Mouse (Mus musculus): Measurements from ENCODE around the gene Olfr965. TPM values are rescaled to one million over a fixed set of nuclear protein-coding genes. Genes with fewer than 3 reads are reported as not detected.
"Not testable (repeated sequence)": the region's sequence is repeated elsewhere in the genome, so short reads cannot be mapped to it uniquely, and the experiment has no call there.

Olfr965 gene
- polyA plus RNA-seq (2016; fragmentation: Nextera tagmentation; extraction: Ambion mirVana) = not detected in 2 replicates

DNA sequence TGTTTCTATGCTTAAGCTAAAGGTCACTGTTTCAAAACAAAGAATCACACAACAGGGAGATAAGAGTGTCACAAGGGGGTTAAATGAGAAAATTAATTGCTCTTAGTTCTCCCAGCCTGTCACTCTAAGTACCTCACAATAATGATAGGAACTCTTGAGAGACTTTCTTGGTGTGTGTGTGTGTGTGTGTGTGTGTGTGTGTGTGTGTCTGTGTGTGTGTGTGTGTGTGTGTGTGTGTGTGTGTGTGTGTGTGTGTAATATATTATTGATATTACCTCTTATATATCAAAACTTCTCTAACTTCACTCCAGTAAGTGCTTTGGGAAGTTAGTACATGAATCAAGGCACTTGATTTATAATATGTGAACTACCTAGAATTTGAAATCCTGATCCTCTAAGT is at the start of gene Olfr965:
Olfr965 (plus strand) TSS at position 301 of the 400 bp plus-strand sequence.
- Histone ChIP-seq H3K9me3 (no peaks in the 10 kb centered on the region), H3K36me3 (no peaks in the 10 kb centered on the region), H3K27me3 (ENCODE audit: insufficient read depth, poor library complexity, severe bottlenecking) (no peaks in the 10 kb centered on the region), H3K4me3 (no peak within 1 kb of the TSS), H3K27ac (no peak within 1 kb of the TSS), H3K4me1 (replicated peaks) (no peaks in the 10 kb centered on the region)
- no peak for DNase-seq (ENCODE audit: low spot score)

DNA sequence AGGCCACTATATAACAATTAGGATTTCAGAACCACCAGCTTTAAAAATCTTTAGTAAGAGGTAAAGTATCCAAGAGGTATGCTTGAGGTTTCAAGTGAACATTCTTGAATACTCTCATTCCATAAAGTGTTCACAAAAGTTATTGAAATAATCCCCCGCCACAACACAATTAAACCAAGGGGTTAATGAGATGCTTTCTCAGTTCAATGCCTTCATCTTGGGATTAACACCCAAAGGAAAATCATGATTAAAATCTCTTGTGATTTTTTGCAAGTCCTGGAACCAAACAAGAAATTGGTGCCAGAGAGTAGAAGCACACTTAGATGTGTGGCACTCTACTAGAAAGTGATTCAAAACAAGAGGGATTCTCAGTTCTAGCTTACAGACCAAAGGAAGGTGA is 44.2 kb upstream of the Olfr965 start, which contains the start of gene Olfr963:
Olfr963 (plus strand) TSS at position 301 of the 400 bp plus-strand sequence.
- Histone ChIP-seq H3K9me3 (0 out of 2 replicates have a peak, but pooled peaks cover under 1% of the 10 kb centered on the region), H3K4me3 (no peak within 1 kb of the TSS), H3K27ac (no peak within 1 kb of the TSS), H3K36me3 (no peaks in the 10 kb centered on the region), H3K4me1 (replicated peaks) (no peaks in the 10 kb centered on the region), H3K27me3 (ENCODE audit: insufficient read depth, poor library complexity, severe bottlenecking) (no peaks in the 10 kb centered on the region)
- 93% methylated on average over 1 of the region's 1 CpGs for WGBS
- no peak for DNase-seq (ENCODE audit: low spot score)

DNA sequence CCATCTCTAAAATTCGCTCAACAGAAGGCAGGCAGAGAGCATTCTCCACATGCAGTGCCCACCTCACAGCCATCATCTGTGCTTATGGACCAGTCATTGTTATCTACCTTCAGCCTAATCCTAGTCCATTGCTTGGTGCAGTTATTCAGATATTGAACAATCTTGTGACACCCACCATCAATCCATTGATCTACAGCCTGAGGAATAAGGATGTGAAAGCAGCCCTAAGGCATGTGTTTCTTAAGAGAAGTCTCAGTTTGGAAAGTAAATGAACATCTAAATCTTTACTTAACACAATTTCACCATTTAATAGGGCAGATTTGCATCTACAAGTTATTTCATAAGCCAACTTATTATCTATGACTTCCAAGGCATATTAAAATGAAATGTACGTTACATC is 41.4 kb upstream of the Olfr965 start:
- no peaks in the 10 kb centered on the region for H3K36me3 ChIP-seq
- DNase-seq (ENCODE audit: low spot score) = no peak
- no peaks in the 10 kb centered on the region for H3K9me3 ChIP-seq
- no peak overlapping the region for H3K27ac ChIP-seq
- H3K4me1 ChIP-seq (replicated peaks) = no peaks in the 10 kb centered on the region
- 85% methylated on average over 2 of the region's 2 CpGs for WGBS
- H3K27me3 ChIP-seq (ENCODE audit: insufficient read depth, poor library complexity, severe bottlenecking) = no peaks in the 10 kb centered on the region
- H3K4me3 ChIP-seq = no peak overlapping the region

DNA sequence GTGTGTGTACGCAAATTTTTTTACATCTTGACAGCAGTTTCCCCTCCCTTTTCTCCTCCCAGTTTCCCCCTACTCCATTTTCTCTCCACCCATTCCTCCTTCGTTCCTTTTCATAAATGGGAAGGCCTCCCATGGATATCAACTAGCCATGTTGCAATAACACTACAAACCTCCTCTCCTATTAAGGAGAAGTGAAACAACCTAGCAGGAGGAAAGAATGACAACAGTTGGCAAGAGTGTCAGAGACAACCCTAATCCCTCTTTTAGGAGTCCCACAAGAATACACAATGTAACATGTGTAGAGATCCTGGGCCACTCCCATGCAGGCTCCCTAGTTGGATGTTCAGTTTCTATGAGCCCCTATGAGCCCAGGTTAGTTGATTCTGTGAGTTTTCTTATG is 36.3 kb upstream of the Olfr965 start:
- no peaks in the 10 kb centered on the region for H3K27me3 ChIP-seq (ENCODE audit: insufficient read depth, poor library complexity, severe bottlenecking)
- no peak for DNase-seq (ENCODE audit: low spot score)
- H3K27ac ChIP-seq = no peak overlapping the region
- 83% methylated on average over 2 of the region's 2 CpGs for WGBS
- no peak overlapping the region for H3K4me3 ChIP-seq
- H3K9me3 ChIP-seq = no peaks in the 10 kb centered on the region
- no peaks in the 10 kb centered on the region for H3K4me1 ChIP-seq (replicated peaks)
- H3K36me3 ChIP-seq = no peaks in the 10 kb centered on the region

DNA sequence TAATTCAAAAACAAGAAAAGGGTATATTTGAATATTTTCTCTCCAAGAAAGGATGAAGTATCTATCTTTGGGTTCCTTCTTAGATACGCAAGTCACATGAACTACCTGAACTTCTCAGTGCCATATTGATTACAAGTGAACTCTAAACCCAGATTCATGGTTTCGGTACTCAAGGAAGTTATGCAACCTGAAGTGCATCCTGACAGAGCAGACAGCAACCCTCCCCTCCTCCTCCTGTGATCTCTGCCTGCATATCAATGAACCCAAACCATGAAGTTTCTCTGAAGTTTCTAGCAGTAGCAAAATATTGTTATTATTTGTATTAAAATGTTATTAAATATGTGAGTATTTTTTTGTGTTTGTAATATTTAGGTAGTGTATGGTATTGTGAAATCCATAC is 32.6 kb upstream of the Olfr965 start:
- Histone ChIP-seq H3K27me3 (ENCODE audit: insufficient read depth, poor library complexity, severe bottlenecking) (no peaks in the 10 kb centered on the region), H3K4me1 (replicated peaks) (no peaks in the 10 kb centered on the region), H3K36me3 (no peaks in the 10 kb centered on the region), H3K27ac (no peak overlapping the region), H3K9me3 (no peaks in the 10 kb centered on the region), H3K4me3 (no peak overlapping the region)
- DNase-seq (ENCODE audit: low spot score) = no peak
- 93% methylated on average over 2 of the region's 2 CpGs for WGBS

DNA sequence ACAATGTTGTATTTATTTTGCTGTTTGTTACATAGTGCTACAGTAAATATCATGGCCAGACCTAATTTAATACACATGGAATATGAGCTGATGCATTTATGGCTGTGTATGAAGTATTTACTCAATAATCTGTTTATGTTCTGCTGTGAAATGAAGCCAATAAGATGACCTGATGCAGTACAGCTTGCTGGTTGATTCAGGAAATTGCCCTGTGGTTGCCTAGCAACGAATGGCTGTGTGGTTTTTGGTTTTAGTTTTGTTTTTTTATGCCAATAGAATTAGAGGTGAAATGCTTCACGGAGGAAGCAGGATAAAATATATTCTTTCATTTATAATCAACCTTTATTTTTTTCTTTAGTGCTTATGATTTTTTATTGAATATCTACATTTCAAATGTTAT is 31.9 kb upstream of the Olfr965 start:
- Histone ChIP-seq H3K27me3 (ENCODE audit: insufficient read depth, poor library complexity, severe bottlenecking) (no peaks in the 10 kb centered on the region), H3K4me3 (no peak overlapping the region), H3K4me1 (replicated peaks) (no peaks in the 10 kb centered on the region), H3K27ac (no peak overlapping the region), H3K9me3 (no peaks in the 10 kb centered on the region), H3K36me3 (no peaks in the 10 kb centered on the region)
- WGBS = 79% methylated on average over 2 of the region's 2 CpGs
- no peak for DNase-seq (ENCODE audit: low spot score)

DNA sequence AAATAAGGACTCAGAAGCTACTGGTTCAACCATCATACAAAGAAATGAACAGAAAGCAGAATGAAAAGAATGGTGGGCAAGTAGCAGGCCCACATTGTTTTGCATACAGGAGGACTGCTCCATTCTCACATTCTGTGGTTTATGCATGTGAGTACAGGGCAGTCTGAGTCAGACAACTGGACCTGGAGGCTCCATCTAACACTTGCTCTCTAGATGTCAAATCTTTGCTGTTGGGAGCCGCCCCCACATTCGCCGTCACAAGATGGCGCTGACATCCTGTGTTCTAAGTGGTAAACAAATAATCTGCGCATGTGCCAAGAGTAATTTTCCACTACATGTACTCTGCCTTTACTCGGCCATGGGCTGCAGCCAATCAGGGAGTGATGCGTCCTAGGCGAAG is 10.0 kb upstream of the Olfr965 start:
- H3K4me3 ChIP-seq; H3K9me3 ChIP-seq; H3K27me3 ChIP-seq (ENCODE audit: insufficient read depth, poor library complexity, severe bottlenecking); H3K36me3 ChIP-seq; H3K27ac ChIP-seq; H3K4me1 ChIP-seq (replicated peaks); DNase-seq (ENCODE audit: low spot score): not testable (repeated sequence)
- 82% methylated on average over 8 of the region's 8 CpGs for WGBS

DNA sequence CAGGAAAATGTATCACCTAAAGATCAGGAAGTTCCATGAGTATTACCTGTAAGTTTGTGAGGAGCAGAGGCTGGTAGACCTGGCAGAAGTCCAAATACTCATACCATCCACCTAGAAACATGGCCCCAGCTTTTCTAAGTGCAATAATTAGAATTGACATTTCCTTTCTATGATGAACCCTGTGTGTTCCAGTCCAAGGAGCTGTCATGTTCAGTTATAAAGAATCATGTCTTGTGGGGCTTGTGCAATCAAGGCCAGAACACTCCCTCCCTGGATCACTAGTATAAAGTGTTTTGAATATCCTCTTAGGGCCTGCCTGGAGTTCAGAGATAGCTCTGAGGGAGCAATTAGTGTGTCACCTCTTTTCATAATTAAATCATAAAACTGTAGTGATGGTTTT is 4.1 kb upstream of the Olfr965 start, which contains the start of gene Olfr149:
Olfr149 (minus strand) TSS at position 101 of the 400 bp plus-strand sequence.
- Histone ChIP-seq H3K4me3 (no peak within 1 kb of the TSS), H3K9me3 (no peaks in the 10 kb centered on the region), H3K27ac (no peak within 1 kb of the TSS), H3K4me1 (replicated peaks) (no peaks in the 10 kb centered on the region), H3K36me3 (no peaks in the 10 kb centered on the region), H3K27me3 (ENCODE audit: insufficient read depth, poor library complexity, severe bottlenecking) (no peaks in the 10 kb centered on the region)
- DNase-seq (ENCODE audit: low spot score) = no peak

DNA sequence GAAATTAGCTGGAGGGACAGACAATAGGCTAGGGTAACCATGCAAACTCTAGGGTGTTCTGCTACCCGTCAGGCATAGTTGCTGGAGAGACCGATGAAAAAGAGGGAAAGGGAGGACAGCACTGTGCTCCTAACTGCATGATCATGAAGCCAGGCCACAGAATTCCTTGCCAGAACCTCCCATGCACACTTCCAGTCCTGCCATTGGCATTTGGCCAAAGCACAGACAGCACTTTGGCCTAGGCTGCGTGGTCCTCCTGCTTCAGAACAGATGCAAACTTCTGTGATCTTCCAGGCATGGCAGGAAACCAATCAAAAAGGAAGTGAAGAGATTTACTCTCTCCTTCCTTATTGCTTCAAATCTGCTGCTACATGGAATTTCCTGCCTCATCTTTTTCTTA is 2.2 kb upstream of the Olfr965 start:
- no peak for DNase-seq (ENCODE audit: low spot score)
- no peaks in the 10 kb centered on the region for H3K9me3 ChIP-seq

DNA sequence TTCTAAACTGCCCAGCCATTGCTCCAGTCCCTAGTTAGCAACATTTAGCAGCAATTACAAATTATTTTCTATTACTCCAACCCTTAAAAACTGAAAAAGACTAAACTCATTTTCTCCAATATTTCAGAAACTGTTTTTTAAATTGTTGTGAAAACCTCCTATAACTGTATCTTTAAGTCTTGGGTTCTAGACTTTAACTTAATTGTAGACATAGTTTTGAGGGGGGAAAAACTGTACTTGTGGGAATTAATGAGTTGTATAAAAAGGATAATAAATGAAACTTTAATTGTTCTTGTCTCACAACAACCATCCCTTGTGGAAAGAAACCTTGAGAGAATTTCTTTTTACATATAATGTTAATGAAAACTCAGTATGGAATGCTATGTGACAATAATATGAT is 19.5 kb downstream of the Olfr965 start, which contains the start of gene Olfr150:
Olfr150 (plus strand) TSS at position 301 of the 400 bp plus-strand sequence.
- Histone ChIP-seq H3K9me3 (no peaks in the 10 kb centered on the region), H3K27ac (no peak within 1 kb of the TSS), H3K36me3 (no peaks in the 10 kb centered on the region), H3K27me3 (ENCODE audit: insufficient read depth, poor library complexity, severe bottlenecking) (no peaks in the 10 kb centered on the region), H3K4me1 (replicated peaks) (no peaks in the 10 kb centered on the region), H3K4me3 (no peak within 1 kb of the TSS)
- no peak for DNase-seq (ENCODE audit: low spot score)

More for the DNA sequence above, 2.2 kb upstream of the Olfr965 start:
- Histone ChIP-seq H3K27me3 (ENCODE audit: insufficient read depth, poor library complexity, severe bottlenecking) (no peaks in the 10 kb centered on the region), H3K27ac (no peak overlapping the region), H3K4me1 (replicated peaks) (no peaks in the 10 kb centered on the region), H3K4me3 (no peak overlapping the region), H3K36me3 (no peaks in the 10 kb centered on the region)
- 70% methylated on average over 3 of the region's 3 CpGs for WGBS

DNA sequence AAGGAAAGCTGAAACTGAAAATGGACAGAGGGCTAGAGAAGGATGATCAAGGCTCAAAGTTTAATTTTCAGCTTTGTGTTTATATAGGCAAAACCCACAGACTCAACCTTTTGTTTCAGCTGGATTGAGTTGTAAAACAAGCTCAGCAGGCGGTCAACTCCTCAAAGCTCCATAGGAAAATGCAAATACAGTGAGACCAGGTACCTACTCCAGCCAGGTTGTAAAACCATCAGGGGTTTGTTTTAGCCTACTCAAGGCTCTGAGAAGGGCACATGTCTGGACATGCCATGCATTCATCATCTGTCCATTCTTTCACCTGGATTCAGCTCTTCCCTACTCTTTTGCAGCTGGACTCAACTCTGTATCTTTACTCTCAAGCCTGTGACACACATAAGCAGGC is 29.6 kb downstream of the Olfr965 start:
- no peak for DNase-seq (ENCODE audit: low spot score)
- Histone ChIP-seq H3K9me3 (no peaks in the 10 kb centered on the region), H3K27me3 (ENCODE audit: insufficient read depth, poor library complexity, severe bottlenecking) (no peaks in the 10 kb centered on the region), H3K36me3 (no peaks in the 10 kb centered on the region), H3K4me3 (no peak overlapping the region), H3K4me1 (replicated peaks) (no peaks in the 10 kb centered on the region), H3K27ac (no peak overlapping the region)
- WGBS = 89% methylated on average over 1 of the region's 1 CpGs

DNA sequence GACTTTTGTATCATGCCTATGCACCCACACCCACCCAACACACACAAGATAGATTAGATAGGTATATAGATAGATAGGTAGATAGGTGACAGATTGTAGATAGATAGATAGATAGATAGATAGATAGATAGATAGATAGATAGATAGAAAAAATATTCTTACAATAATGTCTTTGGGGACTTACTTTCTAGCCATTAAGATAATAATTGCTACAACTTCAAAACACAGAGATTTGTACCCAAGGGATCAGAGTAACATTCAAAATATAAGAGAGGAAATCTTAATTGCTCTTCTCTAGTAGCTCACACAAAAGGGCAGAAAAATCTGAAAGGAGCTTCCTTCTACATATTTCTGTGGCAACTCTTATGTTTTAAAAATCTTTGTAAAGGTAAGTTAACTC is 34.8 kb downstream of the Olfr965 start, which contains the start of gene Olfr967:
Olfr967 (plus strand) TSS at position 301 of the 400 bp plus-strand sequence.
- no peaks in the 10 kb centered on the region for H3K4me1 ChIP-seq (replicated peaks)
- H3K27ac ChIP-seq = no peak within 1 kb of the TSS

DNA sequence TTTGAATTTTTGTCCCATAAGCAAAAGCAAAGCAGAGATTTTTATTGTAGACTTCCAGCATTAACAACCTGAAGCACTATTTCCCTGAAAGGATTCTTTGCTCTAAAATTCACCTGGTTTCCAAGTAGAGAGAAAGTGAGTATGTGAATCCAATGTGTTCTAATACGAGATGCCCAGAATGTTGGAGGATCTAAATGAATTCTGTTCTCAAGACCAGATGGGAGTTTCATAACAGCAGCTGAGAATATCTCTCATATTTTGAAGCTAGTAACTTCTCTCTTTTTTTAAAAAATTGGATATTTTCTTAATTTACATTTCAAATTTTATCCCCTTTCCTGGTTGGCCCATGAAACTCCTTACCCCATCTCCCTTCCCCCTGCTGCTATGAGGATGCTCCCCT is 35.3 kb downstream of the Olfr965 start:
- DNase-seq (ENCODE audit: low spot score) = no peak
- H3K27ac ChIP-seq = no peak overlapping the region
- 90% methylated on average over 1 of the region's 1 CpGs for WGBS
- no peaks in the 10 kb centered on the region for H3K9me3 ChIP-seq
- no peaks in the 10 kb centered on the region for H3K36me3 ChIP-seq
- no peaks in the 10 kb centered on the region for H3K27me3 ChIP-seq (ENCODE audit: insufficient read depth, poor library complexity, severe bottlenecking)
- no peak overlapping the region for H3K4me3 ChIP-seq
- no peaks in the 10 kb centered on the region for H3K4me1 ChIP-seq (replicated peaks)

More for the DNA sequence above, 34.8 kb downstream of the Olfr965 start, which contains the start of gene Olfr967:
- DNase-seq (ENCODE audit: low spot score) = no peak
- no peaks in the 10 kb centered on the region for H3K9me3 ChIP-seq
- no peaks in the 10 kb centered on the region for H3K27me3 ChIP-seq (ENCODE audit: insufficient read depth, poor library complexity, severe bottlenecking)
- no peaks in the 10 kb centered on the region for H3K36me3 ChIP-seq
- no peak within 1 kb of the TSS for H3K4me3 ChIP-seq

Data from hindbrain, embryonic 10.5 days (tissue).